Mouse (Mus musculus) adrenal gland, postnatal 14 days (tissue): Measurements from ENCODE around the gene Nlrp4c. TPM values are rescaled to one million over a fixed set of nuclear protein-coding genes. Genes with fewer than 3 reads are reported as not detected.
A peak's percentile ranks its signal among the peaks of the same experiment; 100 is the strongest.
"Not testable (repeated sequence)": the region's sequence is repeated elsewhere in the genome, so short reads cannot be mapped to it uniquely, and the experiment has no call there.

Experiments used
- DNase-seq: peaks from one replicate; pipeline ENCODE4 v3.0.0; 2021; ENCODE audit warnings: mixed read lengths
- long read RNA-seq, 2 experiments: library from polyadenylated mRNA; stranded (forward); transcript quantifications; one replicate each; pipeline ENCODE4 v2.0.0; 2021
- total RNA-seq: library from RNA; stranded (reverse); gene quantifications from 2 replicates; pipeline ENCODE4 v1.2.3, GENCODE M21; 2021

The Nlrp4c gene
- total RNA-seq = not detected in 2 replicates
- long read RNA-seq, experiment 1 = 0 reads
- long read RNA-seq, experiment 2 = 0 reads

GRCm38 (mm10) chr7:6044861-6045260 is at the start of gene Nlrp4c:
Gene Nlrp4c, plus strand, starts transcription at chr7:6045161.
- no peak for DNase-seq

- no peak for DNase-seq
Measured at GRCm38 (mm10) chr7:6010910-6011309, 34.1 kb upstream of the Nlrp4c start, which contains the start of gene Vmn1r65. Gene Vmn1r65, minus strand, starts transcription at chr7:6011010.

GRCm38 (mm10) chr7:6119501-6119900 is 74.5 kb downstream of the Nlrp4c start:
- DNase-seq = no peak

GRCm38 (mm10) chr7:6120104-6120503 is 75.1 kb downstream of the Nlrp4c start:
- DNase-seq = not testable (repeated sequence)

GRCm38 (mm10) chr7:6121128-6121527 is 76.2 kb downstream of the Nlrp4c start:
- DNase-seq = not testable (repeated sequence)

DNA sequence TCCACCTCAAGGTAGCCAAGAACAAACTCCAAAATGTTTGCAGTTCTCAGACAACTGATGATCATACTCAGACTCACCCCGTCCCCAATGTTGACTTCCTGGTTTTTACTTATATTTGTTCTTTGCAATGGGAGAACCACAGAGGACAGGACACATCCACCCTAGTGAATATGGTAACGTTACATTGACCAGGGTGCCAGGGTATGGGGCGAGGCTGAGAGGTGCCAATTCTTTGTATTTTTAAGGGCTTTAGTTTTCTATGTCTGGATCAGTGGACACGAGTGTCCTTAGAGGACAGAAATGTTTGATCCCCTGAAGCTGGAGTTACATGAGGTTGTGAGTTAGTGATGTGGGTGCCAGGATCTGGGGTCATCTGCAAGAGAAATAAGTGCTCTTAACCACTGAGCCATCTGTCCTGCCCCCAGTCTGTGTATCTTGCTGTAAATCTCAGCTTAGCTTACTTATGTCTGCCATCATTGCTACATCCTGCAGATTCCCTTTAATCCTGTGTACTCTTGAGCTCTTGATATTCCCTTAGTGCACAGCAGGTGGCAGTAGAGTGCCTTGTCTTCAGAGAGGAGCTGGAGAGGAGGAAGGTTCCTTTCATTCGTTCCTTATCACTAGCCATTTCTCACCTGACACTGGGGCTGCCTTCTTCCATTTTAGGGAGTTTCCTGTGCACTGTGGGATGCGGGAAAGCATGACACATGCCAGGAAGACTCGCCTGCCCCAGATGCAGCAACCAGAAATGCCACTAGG is 81.9 kb downstream of the Nlrp4c start:
- DNase-seq = peak; percentile 85

DNA sequence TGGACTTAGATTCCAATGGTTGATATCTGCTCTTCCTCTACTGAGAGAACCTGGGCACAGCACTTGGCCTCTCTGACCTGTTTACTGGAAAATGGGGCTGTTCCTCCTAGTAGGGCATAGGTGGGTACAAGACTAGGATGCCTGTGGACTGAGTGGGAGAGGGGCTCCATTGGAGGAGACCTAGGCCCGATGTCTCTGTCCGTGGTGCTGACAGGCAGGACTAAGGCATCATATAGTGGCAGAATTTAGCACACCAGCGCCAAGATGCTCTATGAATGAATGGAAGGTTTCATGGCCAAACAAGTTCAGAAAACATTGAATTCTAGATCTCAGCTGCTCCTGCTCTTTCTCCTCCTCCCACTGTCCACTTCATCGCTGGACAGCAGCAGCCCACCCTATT is 85.4 kb downstream of the Nlrp4c start:
- no peak for DNase-seq

DNA sequence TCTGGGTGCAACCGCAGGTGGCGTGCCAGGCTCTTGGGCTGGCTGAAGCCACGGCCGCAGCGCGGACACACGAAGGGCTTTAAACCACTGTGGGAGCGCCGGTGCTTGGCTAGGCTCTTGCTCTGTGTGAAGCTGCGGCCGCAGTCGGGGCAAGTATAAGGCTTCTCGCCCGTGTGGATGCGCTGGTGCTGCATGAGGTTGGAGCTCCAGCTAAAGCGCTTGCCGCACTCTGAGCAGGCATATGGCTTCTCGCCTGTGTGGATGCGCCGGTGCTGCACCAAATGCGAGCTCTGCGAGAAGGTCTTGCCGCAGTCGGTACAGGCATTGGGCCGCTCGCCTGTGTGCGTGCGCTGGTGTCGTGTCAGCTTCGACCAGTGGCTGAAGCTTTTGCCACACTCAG is 87.7 kb downstream of the Nlrp4c start:
- no peak for DNase-seq

DNA sequence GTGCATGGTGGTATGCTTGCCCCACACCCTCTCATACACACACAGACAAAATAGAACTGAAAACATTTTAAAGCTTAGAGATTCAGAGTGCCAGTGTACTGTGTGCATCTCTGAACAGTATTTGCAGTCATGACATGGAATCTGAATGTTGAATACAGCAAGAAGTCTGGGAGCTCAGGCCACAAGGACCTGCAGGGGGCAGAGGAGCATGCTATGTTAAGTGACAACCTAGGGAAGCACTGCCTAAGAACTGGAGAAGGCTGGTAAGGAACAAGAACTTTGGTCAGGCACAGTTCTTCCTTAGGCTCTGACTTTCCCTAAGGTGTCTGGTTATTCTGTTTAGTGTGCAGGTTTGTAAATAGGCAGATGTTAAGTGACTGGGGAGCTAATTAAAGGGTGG is 91.5 kb downstream of the Nlrp4c start:
- peak; percentile 56 for DNase-seq

DNA sequence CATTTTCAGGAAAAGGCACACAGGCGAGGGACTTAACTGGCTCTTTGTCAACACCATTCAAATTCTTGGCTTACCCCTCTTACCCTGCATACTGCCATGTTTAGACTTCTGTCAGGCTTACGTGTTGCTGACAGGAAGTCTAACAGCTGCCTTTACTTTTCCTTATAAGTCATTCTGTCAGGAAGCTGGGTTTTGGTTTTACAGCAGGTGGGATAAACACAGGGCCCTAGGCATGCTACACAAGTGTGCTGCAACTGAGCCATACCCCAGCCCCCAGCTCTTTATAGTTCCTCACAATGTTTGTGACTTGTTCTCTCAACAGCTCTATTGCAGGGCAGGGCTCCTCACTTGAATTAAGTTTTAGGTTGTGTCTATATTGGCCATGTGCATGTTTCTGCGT is 94.3 kb downstream of the Nlrp4c start:
- DNase-seq = no peak

- no peak for DNase-seq
Measured at GRCm38 (mm10) chr7:6143991-6144531, 99.1 kb downstream of the Nlrp4c start.

DNA sequence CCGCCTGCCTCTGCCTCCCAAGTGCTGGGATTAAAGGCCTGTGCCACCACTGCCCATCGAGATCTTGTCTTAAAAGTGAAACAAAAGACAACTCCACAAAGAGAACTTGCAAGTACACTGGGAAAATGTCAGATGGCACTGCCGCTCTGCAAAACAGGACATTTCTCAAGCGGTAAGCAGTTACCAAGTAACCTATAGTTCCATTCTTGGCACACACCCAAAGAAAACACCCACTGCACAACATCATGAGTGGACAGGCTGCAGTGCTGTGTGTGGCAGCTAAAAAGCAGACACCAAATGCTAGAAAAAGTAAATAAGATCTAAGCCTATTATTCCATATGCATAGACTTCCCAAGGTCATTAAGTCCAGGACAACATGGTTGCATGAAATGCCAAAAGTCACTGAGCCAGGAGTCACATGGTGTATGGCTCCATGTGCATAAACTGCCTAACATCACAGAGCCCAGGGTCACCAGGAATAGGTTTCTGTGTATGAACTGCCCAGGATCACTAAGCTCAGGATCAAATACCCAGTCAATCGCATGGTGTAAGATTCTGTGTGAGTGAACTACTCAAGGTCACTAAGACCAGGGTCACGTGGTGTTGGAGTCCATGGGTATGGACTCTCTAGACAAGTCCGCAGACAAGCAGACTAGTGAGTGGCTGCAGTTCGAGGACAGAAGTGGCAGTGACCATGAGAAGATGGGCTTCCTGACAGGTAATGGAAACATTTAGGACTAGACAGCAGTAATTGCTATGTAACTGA is 100.6 kb downstream of the Nlrp4c start:
- DNase-seq = no peak

GRCm38 (mm10) chr7:6146194-6146981 is 101.4 kb downstream of the Nlrp4c start:
- DNase-seq = no peak

DNA sequence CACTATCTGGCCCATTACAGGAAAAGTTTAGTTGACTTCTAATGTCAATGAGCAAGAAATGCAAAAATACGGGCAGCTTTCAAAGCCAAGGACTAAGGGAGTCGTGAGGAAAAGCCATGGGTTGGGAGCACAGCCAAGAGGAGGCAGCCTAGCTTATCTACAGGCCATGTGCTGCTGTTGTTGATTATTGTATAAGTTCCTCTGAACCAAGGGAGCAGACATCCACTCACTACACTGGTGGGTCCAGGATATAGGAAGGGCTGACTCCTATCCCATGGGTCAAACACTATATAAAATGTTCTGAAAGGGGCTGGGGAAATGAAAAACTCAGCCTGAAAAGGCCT is 102.0 kb downstream of the Nlrp4c start:
- DNase-seq = peak; percentile 65

GRCm38 (mm10) chr7:6147688-6148087 is 102.7 kb downstream of the Nlrp4c start:
- no peak for DNase-seq

DNA sequence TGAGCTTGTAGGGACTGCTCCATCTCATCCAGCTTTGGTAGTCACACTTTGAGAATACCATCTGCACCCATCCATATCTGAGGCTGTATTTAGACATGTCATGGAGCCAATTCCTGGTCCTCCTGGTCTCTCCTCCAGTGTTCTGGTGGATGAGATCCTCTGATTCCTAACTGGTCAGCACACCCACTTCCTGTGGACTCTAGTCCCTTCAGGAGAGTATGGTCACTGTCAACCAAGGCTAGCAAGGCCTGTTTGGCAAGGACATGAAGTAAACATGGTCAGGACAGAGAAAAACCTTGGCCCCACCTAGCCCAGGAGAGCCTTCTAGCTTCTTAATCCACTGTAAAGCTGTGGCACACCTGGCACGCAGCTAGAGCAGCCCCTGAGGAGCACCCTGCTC is 106.3 kb downstream of the Nlrp4c start:
- no peak for DNase-seq

- no peak for DNase-seq
Measured at GRCm38 (mm10) chr7:6152036-6152435, 107.1 kb downstream of the Nlrp4c start.

- peak; percentile 65 for DNase-seq
Measured at GRCm38 (mm10) chr7:6153131-6153530, 108.2 kb downstream of the Nlrp4c start.

DNA sequence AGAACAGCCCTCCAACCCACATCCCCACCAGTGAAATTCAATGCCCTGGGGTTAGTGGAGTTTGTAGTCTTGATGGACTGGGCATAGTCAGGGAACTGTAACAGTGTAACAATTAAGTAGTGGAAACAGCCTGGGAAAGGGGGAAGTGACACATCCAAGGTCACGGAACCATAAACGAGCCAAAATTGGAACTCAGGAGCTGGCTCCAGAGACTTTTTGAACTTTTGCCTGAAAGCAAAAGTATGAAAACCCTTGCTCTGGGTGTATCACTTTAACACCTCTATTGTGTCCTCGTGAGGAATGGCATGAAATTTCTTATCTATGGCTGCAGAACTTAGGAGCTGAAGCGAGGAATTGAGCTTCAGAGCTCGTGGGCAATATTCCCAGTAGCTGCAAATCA is 109.2 kb downstream of the Nlrp4c start:
- peak; percentile 35 for DNase-seq
